Comparison of ENCODE assay signal across 8 mouse cellular contexts in the genomic region with DNA sequence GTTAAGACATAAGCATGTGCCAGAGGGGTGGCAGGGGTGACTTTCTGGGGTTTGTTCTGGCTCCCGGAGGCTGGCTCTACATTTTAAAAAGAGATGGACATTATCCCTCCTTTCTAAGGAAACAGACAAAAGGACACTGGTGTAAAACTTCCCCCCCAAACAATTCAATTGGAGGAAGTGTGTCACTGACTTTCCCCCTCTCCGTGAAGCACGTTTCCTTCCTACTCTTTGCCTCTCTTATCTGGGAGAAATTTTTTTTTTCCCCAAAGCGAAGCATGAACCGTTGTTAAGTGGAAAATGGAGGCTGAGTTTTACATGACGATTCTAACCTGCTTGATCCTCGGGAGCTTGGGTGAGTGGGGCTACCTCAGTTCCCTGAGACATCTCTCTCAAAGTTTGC. TPM values are rescaled to one million over a fixed set of nuclear protein-coding genes. Genes with fewer than 3 reads are reported as not detected.
DNase-seq lines count a peak whose midpoint lies in the region; ATAC-seq lines count a peak whose summit lies in the region.

TSS of gene Ptprb (plus strand) at position 244 of the 400 bp plus-strand sequence.

- H3K9me3 ChIP-seq in liver, embryonic 11.5 days (ENCODE audit: control insufficient read depth, low read length), result no peaks in the 10 kb centered on the region
- no peaks in the 10 kb centered on the region for H3K9me3 ChIP-seq in embryonic facial prominence, embryonic 15.5 days (replicated peaks)
- H3K9me3 ChIP-seq in heart, embryonic 14.5 days (ENCODE audit: control insufficient read depth, low read length), result no peaks in the 10 kb centered on the region

- intact Hi-C loops in left cerebral cortex, postnatal 36 days (cut with DNase I), result no loop called here

- H3K27ac ChIP-seq in liver, embryonic 11.5 days (ENCODE audit: low read depth, low read length), result no peak within 1 kb of the TSS
- no peak within 1 kb of the TSS for H3K27ac ChIP-seq in embryonic facial prominence, embryonic 15.5 days (replicated peaks)
- peak within 1 kb of the TSS; percentile 64 to 74 for H3K27ac ChIP-seq in heart, embryonic 14.5 days (replicated peaks in 1 of 2; ENCODE audit: control insufficient read depth in 1 of 2, insufficient read depth in 1 of 2, low read depth in 2 of 2, low read length in 2 of 2)

- 0 out of 2 replicates have a peak within 1 kb of the TSS, but pooled peaks have one; percentile 21 for H3K4me3 ChIP-seq in liver, embryonic 11.5 days (ENCODE audit: low read depth, low read length)
- 0 out of 2 replicates have a peak within 1 kb of the TSS, but pooled peaks have one; percentile 1 for H3K4me3 ChIP-seq in embryonic facial prominence, embryonic 15.5 days (replicated peaks)
- peak within 1 kb of the TSS; percentile 31 to 38 for H3K4me3 ChIP-seq in heart, embryonic 14.5 days (ENCODE audit: control insufficient read depth in 1 of 2, insufficient read depth in 1 of 2, low read depth in 1 of 2, low read length in 2 of 2)

- no peak for ATAC-seq in liver, embryonic 11.5 days (replicated peaks; ENCODE audit: low FRiP score)
- no peak for ATAC-seq in embryonic facial prominence, embryonic 15.5 days (ENCODE audit: insufficient number of reproducible peaks, low FRiP score, low TSS enrichment, low read depth)
- ATAC-seq in heart, embryonic 14.5 days (ENCODE audit: insufficient number of reproducible peaks, insufficient read depth, low FRiP score, low read depth), result no peak
- ATAC-seq in megakaryocyte, adult 5-6 weeks (ENCODE audit: poor library complexity, severe bottlenecking), result no peak

- H3K4me1 ChIP-seq in liver, embryonic 11.5 days (replicated peaks; ENCODE audit: control insufficient read depth, insufficient read depth, low read length), result 0 out of 2 replicates have a peak, but pooled peaks cover 2% of the 10 kb centered on the region
- H3K4me1 ChIP-seq in embryonic facial prominence, embryonic 15.5 days, result no peaks in the 10 kb centered on the region
- peaks cover 0 to 8% of the 10 kb centered on the region in 2 experiments; a peak in 2 of 4 replicates for H3K4me1 ChIP-seq in heart, embryonic 14.5 days (ENCODE audit: control insufficient read depth in 2 of 2, insufficient read depth in 2 of 2, low read length in 2 of 2)

- DNase-seq in liver, embryonic 11.5 days (ENCODE audit: low spot score), result no peak
- DNase-seq in liver, result no peak
- DNase-seq in left cerebral cortex, postnatal 36 days (ENCODE audit: low spot score in 2 of 2), result no peak
- DNase-seq in spleen, postnatal 4 days (ENCODE audit: low spot score in 2 of 2), result no peak
- DNase-seq in right cerebral cortex, adult 2 months (ENCODE audit: low spot score in 2 of 2), result no peak

- WGBS in liver, embryonic 11.5 days, result 41% methylated on average over 7 of the region's 7 CpGs
- 66% methylated on average over 7 of the region's 7 CpGs for WGBS in embryonic facial prominence, embryonic 15.5 days
- WGBS in heart, embryonic 14.5 days, result 42% methylated on average over 7 of the region's 7 CpGs

- H3K36me3 ChIP-seq in liver, embryonic 11.5 days (ENCODE audit: control insufficient read depth, insufficient read depth, low read length), result no peaks in the 10 kb centered on the region
- H3K36me3 ChIP-seq in embryonic facial prominence, embryonic 15.5 days, result no peaks in the 10 kb centered on the region
- no peaks in the 10 kb centered on the region for H3K36me3 ChIP-seq in heart, embryonic 14.5 days (ENCODE audit: control insufficient read depth, insufficient read depth, low read length)

- H3K27me3 ChIP-seq in liver, embryonic 11.5 days (replicated peaks; ENCODE audit: control insufficient read depth, insufficient read depth, low read length), result no peaks in the 10 kb centered on the region
- H3K27me3 ChIP-seq in embryonic facial prominence, embryonic 15.5 days, result no peaks in the 10 kb centered on the region
- H3K27me3 ChIP-seq in heart, embryonic 14.5 days (ENCODE audit: control insufficient read depth, insufficient read depth, low read length), result no peaks in the 10 kb centered on the region

- no peak within 1 kb of the TSS for H3K9ac ChIP-seq in liver, embryonic 11.5 days (ENCODE audit: low read depth, low read length)
- no peak within 1 kb of the TSS for H3K9ac ChIP-seq in embryonic facial prominence, embryonic 15.5 days
- H3K9ac ChIP-seq in heart, embryonic 14.5 days (ENCODE audit: low read length), result peak within 1 kb of the TSS; percentile 66

- H3K4me2 ChIP-seq in liver, embryonic 11.5 days, result peak within 1 kb of the TSS; percentile 33
- H3K4me2 ChIP-seq in embryonic facial prominence, embryonic 15.5 days (replicated peaks), result no peak within 1 kb of the TSS
- peak within 1 kb of the TSS; percentile 45 for H3K4me2 ChIP-seq in heart, embryonic 14.5 days (ENCODE audit: low read length)

RNA-seq across cellular contexts. Expression of gene Ptprb, which starts in this region (rescaled TPM):
- polyA plus RNA-seq in liver, embryonic 11.5 days (2014; fragmentation: Nextera tagmentation; extraction: Ambion mirVana), result 2.2 and 2.7 TPM in 2 replicates
- 2.9 and 3.7 TPM in 2 replicates for polyA plus RNA-seq in embryonic facial prominence, embryonic 15.5 days (2015; fragmentation: Nextera tagmentation; extraction: Ambion mirVana)
- 8.3 and 9.7 TPM in 2 replicates for polyA plus RNA-seq in heart, embryonic 14.5 days (2014; fragmentation: Nextera tagmentation; extraction: Ambion mirVana)
- total RNA-seq in left cerebral cortex, postnatal 36 days (2021), result 10 to 100 TPM; 17.5 to 20.6 TPM
- total RNA-seq in megakaryocyte, adult 5-6 weeks (2015), result not detected in 2 replicates
- total RNA-seq in megakaryocyte, adult 5-6 weeks (2017), result not detected in 2 replicates

Comparison
In these comparisons a context has a peak if more than half of its experiments do, and no peak if none do; other contexts are left out.
1. RNA of gene Ptprb (total RNA-seq): 17.5 to 20.6 TPM in left cerebral cortex, postnatal 36 days; not detected in megakaryocyte, adult 5-6 weeks; every median in the first group is over 10 times any median in the second.
2. H3K27ac ChIP-seq: peak in heart, embryonic 14.5 days (2 of 2); none in liver, embryonic 11.5 days (single experiment) and embryonic facial prominence, embryonic 15.5 days (single experiment).
3. Peak in every context shown above with its lines, with median percentiles within 50 percentile points of each other: H3K4me3 ChIP-seq.